Mouse (Mus musculus): ENCODE measurements at regions not wholly inside any gene's neighbourhood (a gene's known extent, or its start where the extent isn't known, plus 50 kb on each side); places are given as distances from the start of the nearest gene placed in this dataset.
A peak's percentile ranks its signal among the peaks of the same experiment; 100 is the strongest.

Small RNA genes in the stretch of these regions (microRNA-seq; reads per million reads assigned to microRNA genes)
- 1,158 reads per million, percentile 79 among the genes with 10 or more reads in this experiment for gene Mir138-1

All from hindbrain, embryonic 14.5 days (tissue).